Mouse (Mus musculus) MEL (cell line): ENCODE measurements at regions not wholly inside any gene's neighbourhood (a gene's known extent, or its start where the extent isn't known, plus 50 kb on each side); places are given as distances from the start of the nearest gene placed in this dataset.

Experiments used
- DNase-seq: peaks from one replicate; pipeline ENCODE4 v3.0.0; 2011; ENCODE audit warnings: low read depth, low spot score
- H3K27ac ChIP-seq: 2 replicates; pipeline ENCODE4 v1.5.1; 2012; ENCODE audit warnings: low read depth, mild to moderate bottlenecking, control low read depth, low read length, moderate library complexity; ENCODE audit not compliant: control insufficient read depth
- H3K27me3 ChIP-seq, 2 experiments: fragments of 150-350 bp in 1 of 2; sonication (generic) in 1 of 2; 2 replicates each; pipeline ENCODE4 v1.6.1; 2012; ENCODE audit warnings: low read length in 2 of 2, mild to moderate bottlenecking in 2 of 2, improper control_type of control experiment in 1 of 2, moderate library complexity in 1 of 2; ENCODE audit not compliant: insufficient read depth in 2 of 2, control insufficient read depth in 1 of 2
- H3K36me3 ChIP-seq, 2 experiments: 2 replicates each; pipeline ENCODE4 v1.6.1; 2012 to 2014; ENCODE audit warnings: low read length in 2 of 2, improper control_type of control experiment in 1 of 2, inconsistent platforms in 1 of 2, mild to moderate bottlenecking in 1 of 2; ENCODE audit not compliant: insufficient read depth in 2 of 2, control insufficient read depth in 1 of 2
- H3K4me1 ChIP-seq, 2 experiments: fragments of 150-350 bp in 1 of 2; sonication (generic) in 1 of 2; 2 replicates each; pipeline ENCODE4 v1.6.1; 2012; ENCODE audit warnings: low read length in 2 of 2, improper control_type of control experiment in 1 of 2, mild to moderate bottlenecking in 1 of 2; ENCODE audit not compliant: insufficient read depth in 2 of 2, control insufficient read depth in 1 of 2
- H3K4me3 ChIP-seq, 2 experiments: fragments of 150-350 bp in 1 of 2; sonication (generic) in 1 of 2; 2 replicates each; pipeline ENCODE4 v1.5.1; 2012; ENCODE audit warnings: low read depth in 2 of 2, low read length in 2 of 2, mild to moderate bottlenecking in 2 of 2, moderate library complexity in 2 of 2, control low read depth in 1 of 2, improper control_type of control experiment in 1 of 2; ENCODE audit not compliant: control insufficient read depth in 1 of 2, insufficient read depth in 1 of 2
- H3K79me2 ChIP-seq: 2 replicates; pipeline ENCODE4 v1.6.1; 2012; ENCODE audit warnings: mild to moderate bottlenecking, low read length, moderate library complexity; ENCODE audit not compliant: control insufficient read depth, poor library complexity, insufficient read depth
- H3K9ac ChIP-seq: 2 replicates; pipeline ENCODE4 v1.6.1; 2012; ENCODE audit warnings: low read depth, mild to moderate bottlenecking, control low read depth, low read length, moderate library complexity; ENCODE audit not compliant: control insufficient read depth, poor library complexity, severe bottlenecking
- H3K9me3 ChIP-seq: fragments of 150-350 bp; sonication (generic); replicated peaks from 2 replicates; pipeline ENCODE4 v1.6.1; 2012; ENCODE audit warnings: mild to moderate bottlenecking, low read length, improper control_type of control experiment, moderate library complexity; ENCODE audit not compliant: insufficient read depth
- BHLHE40 ChIP-seq: IDR thresholded peaks from 2 replicates; pipeline ENCODE4 v1.6.1; 2012; ENCODE audit warnings: low read depth, mild to moderate bottlenecking, inconsistent platforms, low read length, improper control_type of control experiment, borderline replicate concordance
- CHD2 ChIP-seq: IDR thresholded peaks from 2 replicates; pipeline ENCODE4 v1.6.1; 2011; ENCODE audit warnings: low read length, improper control_type of control experiment
- E2F4 ChIP-seq: IDR thresholded peaks from 2 replicates; pipeline ENCODE4 v1.6.1; 2011; ENCODE audit warnings: low read depth, low read length, improper control_type of control experiment, borderline replicate concordance
- EP300 ChIP-seq, 2 experiments: IDR thresholded peaks; 2 replicates each; pipeline ENCODE4 v1.6.1; 2011; ENCODE audit warnings: improper control_type of control experiment in 2 of 2, low read length in 2 of 2, low read depth in 1 of 2, mild to moderate bottlenecking in 1 of 2
- ETS1 ChIP-seq: IDR thresholded peaks from 2 replicates; pipeline ENCODE4 v1.6.1; 2012; ENCODE audit warnings: low read depth, mild to moderate bottlenecking, inconsistent platforms, low read length, improper control_type of control experiment, moderate library complexity
- GATA1 ChIP-seq: IDR thresholded peaks from 2 replicates; pipeline ENCODE4 v1.6.1; 2011; ENCODE audit warnings: low read depth, low read length, improper control_type of control experiment
- HCFC1 ChIP-seq: IDR thresholded peaks from 2 replicates; pipeline ENCODE4 v1.6.1; 2012; ENCODE audit warnings: low read depth, mild to moderate bottlenecking, inconsistent platforms, low read length, improper control_type of control experiment, moderate library complexity
- JUND ChIP-seq: IDR thresholded peaks from 2 replicates; pipeline ENCODE4 v1.6.1; 2011; ENCODE audit warnings: low read depth, mild to moderate bottlenecking, improper control_type of control experiment, low read length
- KAT2A ChIP-seq: conservative IDR thresholded peaks from 2 replicates; pipeline ENCODE4 v1.6.1; 2012; ENCODE audit warnings: low read depth, low read length, improper control_type of control experiment, inconsistent platforms
- MAZ ChIP-seq: IDR thresholded peaks from 2 replicates; pipeline ENCODE4 v1.6.1; 2012; ENCODE audit warnings: low read depth, mild to moderate bottlenecking, inconsistent platforms, low read length, improper control_type of control experiment
- MEF2A ChIP-seq: IDR thresholded peaks from 2 replicates; pipeline ENCODE4 v1.6.1; 2014; ENCODE audit warnings: low read depth, mild to moderate bottlenecking, inconsistent platforms, low read length, improper control_type of control experiment; ENCODE audit not compliant: poor library complexity, insufficient replicate concordance, severe bottlenecking; ENCODE audit errors: extremely low read depth
- MXI1 ChIP-seq: IDR thresholded peaks from 2 replicates; pipeline ENCODE4 v1.6.1; 2011; ENCODE audit warnings: mild to moderate bottlenecking, low read depth, low read length, improper control_type of control experiment
- MYB ChIP-seq: IDR thresholded peaks from 2 replicates; pipeline ENCODE4 v1.6.1; 2011; ENCODE audit warnings: mild to moderate bottlenecking, low read depth, low read length, improper control_type of control experiment
- NRF1 ChIP-seq: IDR thresholded peaks from 2 replicates; pipeline ENCODE4 v1.6.1; 2014; ENCODE audit warnings: low read depth, mild to moderate bottlenecking, inconsistent platforms, low read length, improper control_type of control experiment, moderate library complexity; ENCODE audit not compliant: poor library complexity, insufficient read depth, severe bottlenecking
- POLR2A ChIP-seq, 2 experiments: IDR thresholded peaks; 2 replicates each; pipeline ENCODE4 v1.6.1; 2011 to 2012; ENCODE audit warnings: low read length in 2 of 2, mild to moderate bottlenecking in 2 of 2, control low read depth in 1 of 2, improper control_type of control experiment in 1 of 2, low read depth in 1 of 2, moderate library complexity in 1 of 2; ENCODE audit not compliant: control insufficient read depth in 1 of 2, insufficient read depth in 1 of 2, poor library complexity in 1 of 2
- POLR2AphosphoS2 ChIP-seq: IDR thresholded peaks from 2 replicates; pipeline ENCODE4 v1.6.1; 2011; ENCODE audit warnings: low read length, improper control_type of control experiment
- POLR2AphosphoS5 ChIP-seq: IDR thresholded peaks from 2 replicates; pipeline ENCODE4 v1.6.1; 2012; ENCODE audit warnings: low read depth, borderline replicate concordance, mild to moderate bottlenecking, inconsistent platforms, low read length, moderate library complexity, mixed read lengths
- RAD21 ChIP-seq: IDR thresholded peaks from 2 replicates; pipeline ENCODE4 v1.6.1; 2011; ENCODE audit warnings: mild to moderate bottlenecking, low read depth, low read length, improper control_type of control experiment
- SIN3A ChIP-seq: IDR thresholded peaks from 2 replicates; pipeline ENCODE4 v1.6.1; 2012; ENCODE audit warnings: low read length, improper control_type of control experiment, inconsistent platforms
- TAL1 ChIP-seq: IDR thresholded peaks from 2 replicates; pipeline ENCODE4 v1.6.1; 2012; ENCODE audit warnings: mild to moderate bottlenecking, inconsistent platforms, low read length, moderate library complexity, mixed read lengths
- TBP ChIP-seq: IDR thresholded peaks from 2 replicates; pipeline ENCODE4 v1.8.0; 2011; ENCODE audit warnings: low read depth, low read length, improper control_type of control experiment
- UBTF ChIP-seq: IDR thresholded peaks from 2 replicates; pipeline ENCODE4 v1.6.1; 2012; ENCODE audit warnings: low read depth, mild to moderate bottlenecking, inconsistent platforms, low read length, improper control_type of control experiment, moderate library complexity, borderline replicate concordance; ENCODE audit not compliant: insufficient read depth
- USF1 ChIP-seq: IDR thresholded peaks from 2 replicates; pipeline ENCODE4 v1.6.1; 2014; ENCODE audit warnings: low read depth, mild to moderate bottlenecking, inconsistent platforms, low read length, improper control_type of control experiment, moderate library complexity
- USF2 ChIP-seq, 2 experiments: IDR thresholded peaks; 2 replicates each; pipeline ENCODE4 v1.6.1; 2011 to 2012; ENCODE audit warnings: improper control_type of control experiment in 2 of 2, low read length in 2 of 2, borderline replicate concordance in 1 of 2, inconsistent platforms in 1 of 2, low read depth in 1 of 2, mild to moderate bottlenecking in 1 of 2; ENCODE audit not compliant: insufficient read depth in 1 of 2
- ZMIZ1 ChIP-seq: IDR thresholded peaks from 2 replicates; pipeline ENCODE4 v1.6.1; 2012; ENCODE audit warnings: low read depth, mild to moderate bottlenecking, inconsistent platforms, low read length, improper control_type of control experiment, moderate library complexity
- ZNF384 ChIP-seq: IDR thresholded peaks from 2 replicates; pipeline ENCODE4 v1.6.1; 2012; ENCODE audit warnings: low read depth, mild to moderate bottlenecking, inconsistent platforms, low read length, improper control_type of control experiment

DNA sequence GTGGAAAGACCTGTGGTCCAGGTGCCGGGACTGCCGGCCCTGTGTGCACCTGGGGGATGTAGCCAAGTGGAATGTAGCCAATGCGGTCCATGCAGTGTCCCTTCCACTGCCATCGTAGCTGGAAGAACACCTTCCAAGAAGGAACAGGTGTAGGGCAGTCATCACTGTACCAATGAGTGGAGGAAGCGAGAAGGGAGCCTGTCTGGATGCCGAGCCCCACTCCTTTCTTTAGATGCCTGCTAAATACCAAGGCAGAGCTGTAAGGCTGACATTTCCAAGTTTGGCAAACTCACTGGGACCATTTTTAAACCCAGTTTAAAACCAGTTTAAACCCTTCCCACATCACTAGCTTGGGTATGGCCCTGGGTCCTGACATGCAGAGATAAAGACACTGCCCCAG is 199.9 kb upstream of the Igsf21 start:
- no peak overlapping the region for H3K4me3 ChIP-seq
- H3K4me1 ChIP-seq: no peaks in the 10 kb centered on the region
- no peak for TF ChIP-seq JUND
- TF ChIP-seq ZNF384: no peak
- TF ChIP-seq EP300 (IDR thresholded peaks at IDR 0.05; ENCODE audit: low read depth in 1 of 2, low read length in 2 of 2): no peak
- no peak for TF ChIP-seq POLR2AphosphoS5
- no peak for TF ChIP-seq POLR2A (IDR thresholded peaks at IDR 0.05; ENCODE audit: control insufficient read depth in 1 of 2, insufficient read depth in 1 of 2, low read depth in 1 of 2, low read length in 2 of 2, poor library complexity in 1 of 2)
- TF ChIP-seq KAT2A: no peak
- no peaks in the 10 kb centered on the region for H3K9me3 ChIP-seq
- H3K79me2 ChIP-seq: no peaks in the 10 kb centered on the region
- DNase-seq: no peak
- H3K9ac ChIP-seq: no peak overlapping the region
- H3K27ac ChIP-seq: no peak overlapping the region
- no peaks in the 10 kb centered on the region for H3K27me3 ChIP-seq
- no peaks in the 10 kb centered on the region for H3K36me3 ChIP-seq

DNA sequence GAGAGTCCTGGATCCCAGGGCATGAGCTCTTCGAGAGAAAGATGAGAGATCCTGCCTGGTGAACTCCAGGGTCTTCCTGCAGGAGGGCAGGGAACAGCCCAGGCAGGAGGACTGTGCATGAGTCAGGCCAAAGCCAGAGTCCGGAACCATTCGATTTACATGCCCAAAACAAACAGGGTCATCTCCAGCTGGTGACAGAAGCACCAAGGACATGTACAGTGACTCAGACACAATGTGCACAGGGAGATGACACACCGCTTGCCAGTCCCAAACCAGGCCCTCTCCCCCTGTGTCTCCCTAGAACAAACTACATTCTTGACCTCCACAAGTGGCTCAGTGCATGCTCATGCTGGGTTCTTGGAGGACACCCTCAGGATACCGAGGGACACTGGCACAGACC is 199.3 kb upstream of the Igsf21 start:
- DNase-seq: no peak
- H3K4me1 ChIP-seq: no peaks in the 10 kb centered on the region
- no peak for TF ChIP-seq E2F4
- TF ChIP-seq ETS1: no peak
- no peak for TF ChIP-seq TAL1
- no peak for TF ChIP-seq BHLHE40
- no peak for TF ChIP-seq TBP
- no peak for TF ChIP-seq RAD21
- TF ChIP-seq SIN3A: no peak
- TF ChIP-seq, all 39 proteins: peak for 0
- no peaks in the 10 kb centered on the region for H3K79me2 ChIP-seq
- no peak overlapping the region for H3K27ac ChIP-seq
- no peak overlapping the region for H3K4me3 ChIP-seq
- H3K36me3 ChIP-seq: no peaks in the 10 kb centered on the region
- no peak overlapping the region for H3K9ac ChIP-seq
- no peaks in the 10 kb centered on the region for H3K9me3 ChIP-seq
- no peaks in the 10 kb centered on the region for H3K27me3 ChIP-seq

DNA sequence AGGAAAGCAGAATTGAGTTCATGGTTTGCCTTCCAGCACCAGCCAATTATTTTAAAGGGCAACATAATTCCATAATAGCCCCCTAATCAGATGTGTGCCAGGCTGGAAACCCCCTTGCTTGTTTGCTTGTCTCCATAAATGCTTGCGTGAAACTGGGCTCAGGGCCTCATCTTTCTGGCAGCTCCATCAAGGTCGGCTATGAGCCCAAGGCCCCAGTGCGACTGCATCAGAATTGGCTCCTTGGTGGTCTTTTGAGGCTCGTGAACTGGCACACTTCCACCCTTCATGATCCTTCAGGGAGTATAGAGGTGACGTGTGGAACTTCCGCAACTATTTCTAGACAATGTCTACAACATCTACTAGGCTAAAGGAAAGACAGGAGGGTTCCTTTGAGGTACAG is 196.6 kb upstream of the Igsf21 start:
- H3K4me1 ChIP-seq: no peaks in the 10 kb centered on the region
- TF ChIP-seq USF1 (no peak), MXI1 (no peak), E2F4 (no peak), POLR2AphosphoS5 (no peak), CHD2 (no peak), GATA1 (no peak), MEF2A (no peak), HCFC1 (no peak), USF2 (IDR thresholded peaks at IDR 0.05; ENCODE audit: borderline replicate concordance in 1 of 2, insufficient read depth in 1 of 2, low read depth in 1 of 2, low read length in 2 of 2) (no peak), ZMIZ1 (no peak), MAZ (no peak), MYB (no peak), UBTF (no peak), TBP (no peak), NRF1 (no peak), POLR2A (IDR thresholded peaks at IDR 0.05; ENCODE audit: control insufficient read depth in 1 of 2, insufficient read depth in 1 of 2, low read depth in 1 of 2, low read length in 2 of 2, poor library complexity in 1 of 2) (no peak), EP300 (IDR thresholded peaks at IDR 0.05; ENCODE audit: low read depth in 1 of 2, low read length in 2 of 2) (no peak), POLR2AphosphoS2 (no peak)
- no peaks in the 10 kb centered on the region for H3K9me3 ChIP-seq
- no peaks in the 10 kb centered on the region for H3K36me3 ChIP-seq
- no peaks in the 10 kb centered on the region for H3K79me2 ChIP-seq
- no peak overlapping the region for H3K27ac ChIP-seq
- no peak overlapping the region for H3K4me3 ChIP-seq
- H3K27me3 ChIP-seq: no peaks in the 10 kb centered on the region
- DNase-seq: no peak
- H3K9ac ChIP-seq: no peak overlapping the region
